Mouse (Mus musculus): ENCODE measurements around the gene Golph3. TPM values are rescaled to one million over a fixed set of nuclear protein-coding genes. Genes with fewer than 3 reads are reported as not detected.

The Golph3 gene
- polyA plus RNA-seq, 1 experiment from 2014 or later: 97.0 TPM

DNA sequence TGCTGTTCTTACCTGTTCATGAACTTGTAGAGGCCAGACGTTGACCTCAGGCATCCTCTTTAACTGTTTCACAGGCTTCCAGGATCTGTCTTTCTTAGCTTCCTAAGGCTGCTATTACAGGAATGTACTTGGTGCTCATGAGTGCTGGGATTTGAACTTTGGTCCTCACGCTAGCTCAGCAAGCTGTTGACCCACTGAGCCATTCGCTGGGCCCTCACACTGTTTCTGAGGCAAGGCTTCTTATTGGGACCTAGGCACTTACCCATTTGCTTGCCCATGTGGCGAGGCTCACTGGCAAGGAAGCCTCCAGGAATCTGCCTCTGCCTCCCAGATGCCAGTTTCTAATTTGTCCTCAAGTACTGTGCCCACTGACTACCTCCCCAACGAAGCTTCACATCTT is 1.4 kb upstream of the Golph3 start:
- Histone ChIP-seq H3K36me3 (0 out of 2 replicates have a peak, but pooled peaks cover 3% of the 10 kb centered on the region), H3K9ac (replicated peaks) (no peak overlapping the region), H3K4me3 (replicated peaks) (no peak overlapping the region), H3K4me1 (replicated peaks) (peaks cover 15% of the 10 kb centered on the region), H3K9me3 (no peaks in the 10 kb centered on the region), H3K27me3 (peaks cover 6% of the 10 kb centered on the region), H3K27ac (no peak overlapping the region), H3K4me2 (peak overlapping the region; percentile 68; the same call in 1 of the 2 replicates)
- 51% methylated on average over 5 of the region's 5 CpGs for WGBS
- no peak for ATAC-seq (ENCODE audit: insufficient number of reproducible peaks, insufficient read depth, low FRiP score, low TSS enrichment, low read depth)

DNA sequence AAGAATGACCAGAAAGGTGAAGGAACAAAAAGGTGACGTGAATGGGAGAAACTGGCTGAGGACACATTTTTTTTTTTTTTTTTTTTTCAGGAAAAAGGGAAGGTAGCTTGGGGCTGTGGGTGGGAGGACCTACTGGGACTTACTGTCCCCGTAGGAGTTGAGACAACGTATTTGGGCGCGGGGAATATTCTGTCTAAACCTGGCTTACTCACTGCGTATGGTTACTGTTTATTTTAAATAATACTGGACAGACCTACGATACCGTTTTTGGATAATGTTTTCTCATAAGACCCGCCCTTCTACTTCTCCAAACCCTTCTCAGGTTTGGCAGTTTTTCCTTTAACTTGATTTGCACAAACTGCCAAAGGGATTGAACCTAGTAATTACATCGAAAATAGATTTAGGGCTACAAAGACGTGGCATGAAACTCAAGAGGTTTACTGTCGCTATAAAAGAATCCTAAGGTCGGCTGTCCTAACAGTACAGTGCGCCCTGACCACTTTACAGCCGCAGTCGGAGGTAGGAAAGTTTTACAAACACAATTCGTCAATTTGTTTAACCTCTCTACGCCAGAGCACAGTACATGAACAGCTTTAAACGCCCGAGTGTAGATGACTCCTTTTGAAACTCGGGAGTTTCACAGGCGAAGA is 684 bp upstream of the Golph3 start:
- Histone ChIP-seq H3K4me1 (replicated peaks) (peaks cover 15% of the 10 kb centered on the region), H3K4me3 (replicated peaks) (peak overlapping the region; percentile 99), H3K27me3 (peaks cover 6% of the 10 kb centered on the region), H3K27ac (peak overlapping the region; percentile 95), H3K9ac (replicated peaks) (peak overlapping the region; percentile 98), H3K9me3 (no peaks in the 10 kb centered on the region), H3K4me2 (peak overlapping the region; percentile 68), H3K36me3 (peaks cover 5% of the 10 kb centered on the region; the same call in 1 of the 2 replicates)
- ATAC-seq (ENCODE audit: insufficient number of reproducible peaks, insufficient read depth, low FRiP score, low TSS enrichment, low read depth): no peak; the same call in 1 of the 2 replicates
- 7% methylated on average over 22 of the region's 22 CpGs for WGBS

DNA sequence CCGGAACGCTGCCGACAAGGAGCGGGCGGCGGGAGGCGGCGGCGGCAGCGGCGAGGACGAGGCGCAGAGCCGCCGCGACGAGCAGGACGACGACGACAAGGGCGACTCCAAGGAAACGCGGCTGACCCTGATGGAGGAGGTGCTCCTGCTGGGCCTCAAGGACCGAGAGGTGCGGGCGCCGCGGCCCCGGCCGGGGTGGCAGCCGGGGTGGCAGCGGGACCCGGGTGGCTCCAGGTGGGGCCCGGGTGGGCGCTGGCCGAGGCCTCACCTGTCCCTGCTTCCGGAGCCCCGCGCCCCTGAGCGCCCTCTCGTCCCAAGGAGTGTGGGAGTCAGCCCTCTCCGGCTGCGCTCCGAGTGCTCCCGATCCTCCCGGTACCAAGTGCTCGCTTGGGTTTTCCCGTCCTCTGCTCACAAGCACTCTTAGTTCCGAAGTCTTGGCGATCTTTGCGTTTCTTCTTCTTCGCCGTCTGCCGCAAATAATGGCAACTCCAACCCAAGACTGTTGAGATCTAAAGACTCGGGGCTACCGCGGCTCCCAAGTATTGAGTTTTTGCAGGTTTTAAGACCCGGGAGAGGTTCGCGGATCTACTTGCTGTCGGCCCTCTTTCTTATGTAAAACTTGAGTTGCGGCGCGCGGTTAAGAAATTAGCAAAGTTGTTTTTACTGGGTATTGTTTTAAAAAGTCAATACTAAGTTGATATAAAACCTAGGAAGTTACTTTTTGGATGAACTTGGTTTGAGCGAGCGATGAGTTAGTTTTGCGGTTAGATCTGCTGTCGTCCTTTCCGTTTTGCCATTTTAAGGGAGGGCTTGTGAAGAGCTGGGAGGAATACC is 755 bp downstream of the Golph3 start, which contains the start of gene 1810049J17Rik:
TSS of gene 1810049J17Rik (minus strand) at position 112 of the 834 bp plus-strand sequence.
- WGBS: 1% methylated on average over 63 of the region's 70 CpGs
- Histone ChIP-seq H3K4me2 (peak within 1 kb of the TSS; percentile 68), H3K36me3 (peaks cover 12% of the 10 kb centered on the region; the same call in 1 of the 2 replicates), H3K4me3 (replicated peaks) (peak within 1 kb of the TSS; percentile 99), H3K27me3 (peaks cover 6% of the 10 kb centered on the region), H3K4me1 (replicated peaks) (peaks cover 15% of the 10 kb centered on the region), H3K9ac (replicated peaks) (peak within 1 kb of the TSS; percentile 98), H3K27ac (peak within 1 kb of the TSS; percentile 95), H3K9me3 (no peaks in the 10 kb centered on the region)
- ATAC-seq (ENCODE audit: insufficient number of reproducible peaks, insufficient read depth, low FRiP score, low TSS enrichment, low read depth): peak; percentile 23

DNA sequence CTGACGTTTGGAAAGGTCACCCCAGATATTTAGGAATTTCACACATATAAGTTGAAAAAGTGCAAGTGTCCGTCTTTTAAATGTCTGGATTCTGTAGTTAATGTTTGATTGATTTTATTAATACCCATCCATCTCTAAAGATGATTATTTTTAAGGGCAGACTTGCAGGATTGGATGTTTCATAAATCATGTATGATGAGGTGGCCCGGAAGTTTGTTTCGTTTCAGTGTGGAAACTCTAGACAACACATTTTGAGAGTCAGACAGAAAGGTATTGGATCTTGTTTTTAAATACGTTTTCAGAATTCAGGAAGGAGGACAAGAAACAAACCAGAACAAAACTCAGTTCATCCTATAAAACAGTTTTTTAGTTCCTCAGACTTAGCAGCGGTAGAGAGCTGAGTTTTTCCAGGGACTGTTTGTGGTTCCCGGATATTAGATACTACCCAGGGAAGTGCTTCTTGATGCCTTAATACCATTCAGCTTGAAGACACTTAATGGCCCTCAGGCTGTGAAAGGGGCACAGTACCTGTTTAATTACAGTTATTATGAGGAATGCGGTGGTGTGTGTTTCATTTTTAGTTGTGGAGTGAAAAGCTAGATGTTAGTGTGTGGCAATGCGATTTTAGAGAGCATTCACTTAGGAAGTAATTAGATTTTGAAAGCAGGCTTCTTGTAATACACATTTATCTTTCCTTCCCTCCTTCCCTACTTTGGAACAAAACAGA is 1.6 kb downstream of the Golph3 start:
- no peak for ATAC-seq (ENCODE audit: insufficient number of reproducible peaks, insufficient read depth, low FRiP score, low TSS enrichment, low read depth)
- Histone ChIP-seq H3K4me1 (replicated peaks) (peaks cover 15% of the 10 kb centered on the region), H3K27me3 (peaks cover 6% of the 10 kb centered on the region), H3K36me3 (peaks cover 18% of the 10 kb centered on the region; the same call in 1 of the 2 replicates), H3K27ac (no peak overlapping the region), H3K4me3 (replicated peaks) (peak overlapping the region; percentile 99), H3K9me3 (no peaks in the 10 kb centered on the region), H3K4me2 (peak overlapping the region; percentile 68), H3K9ac (replicated peaks) (peak overlapping the region; percentile 98)
- 11% methylated on average over 9 of the region's 9 CpGs for WGBS

DNA sequence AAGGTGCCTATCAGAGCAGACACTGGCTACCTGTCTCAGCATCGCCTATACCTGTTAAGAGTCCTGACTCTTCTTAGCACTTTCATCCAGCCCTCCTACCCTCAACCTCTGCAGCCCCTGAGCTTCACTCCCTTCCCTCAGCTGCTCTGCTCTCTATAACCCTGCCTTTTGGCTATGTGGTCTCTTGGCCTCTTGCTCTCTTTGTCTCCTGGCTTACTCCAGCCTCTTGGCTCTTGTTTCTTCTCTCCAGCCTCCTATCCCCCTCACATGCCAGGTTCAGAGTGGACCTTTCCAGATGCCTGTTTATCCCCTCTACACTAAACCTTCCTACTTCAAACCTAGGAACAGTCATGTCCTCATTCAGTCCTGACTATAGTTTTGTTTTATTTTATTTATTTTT is 3.1 kb downstream of the Golph3 start:
- Histone ChIP-seq H3K9ac (replicated peaks) (no peak overlapping the region), H3K4me2 (peak overlapping the region; percentile 28), H3K4me3 (replicated peaks) (no peak overlapping the region), H3K27me3 (peaks cover 6% of the 10 kb centered on the region), H3K9me3 (no peaks in the 10 kb centered on the region), H3K27ac (no peak overlapping the region), H3K4me1 (replicated peaks) (peaks cover 15% of the 10 kb centered on the region), H3K36me3 (peaks cover 18% of the 10 kb centered on the region; the same call in 1 of the 2 replicates)
- 89% methylated on average over 1 of the region's 1 CpGs for WGBS
- ATAC-seq (ENCODE audit: insufficient number of reproducible peaks, insufficient read depth, low FRiP score, low TSS enrichment, low read depth): no peak

DNA sequence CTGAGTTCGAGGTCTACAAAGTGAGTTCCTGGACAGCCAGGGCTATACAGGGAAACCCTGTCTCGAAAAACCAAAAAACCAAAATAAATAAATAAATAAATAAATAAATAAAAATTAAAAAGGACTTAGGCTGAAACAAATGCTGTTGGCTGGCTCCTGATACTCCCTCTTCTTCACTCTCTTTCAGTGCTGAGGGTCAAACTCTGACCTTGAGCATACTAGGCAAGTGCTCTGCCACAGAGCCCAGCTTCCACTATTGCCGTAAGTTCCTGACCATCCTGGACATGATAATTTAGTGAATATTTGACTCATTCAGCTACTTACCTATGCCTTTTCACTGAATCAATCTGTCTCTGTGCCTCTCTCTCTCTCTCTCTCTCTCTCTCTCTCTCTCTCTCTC is 9.1 kb downstream of the Golph3 start:
- Histone ChIP-seq H3K9ac (replicated peaks) (no peak overlapping the region), H3K27me3 (no peaks in the 10 kb centered on the region), H3K36me3 (peaks cover 15% of the 10 kb centered on the region; the same call in 1 of the 2 replicates), H3K4me2 (no peak overlapping the region), H3K4me3 (replicated peaks) (no peak overlapping the region), H3K27ac (no peak overlapping the region), H3K9me3 (no peaks in the 10 kb centered on the region), H3K4me1 (replicated peaks) (peaks cover 3% of the 10 kb centered on the region)
- WGBS: 97% methylated on average over 3 of the region's 3 CpGs
- ATAC-seq (ENCODE audit: insufficient number of reproducible peaks, insufficient read depth, low FRiP score, low TSS enrichment, low read depth): no peak

DNA sequence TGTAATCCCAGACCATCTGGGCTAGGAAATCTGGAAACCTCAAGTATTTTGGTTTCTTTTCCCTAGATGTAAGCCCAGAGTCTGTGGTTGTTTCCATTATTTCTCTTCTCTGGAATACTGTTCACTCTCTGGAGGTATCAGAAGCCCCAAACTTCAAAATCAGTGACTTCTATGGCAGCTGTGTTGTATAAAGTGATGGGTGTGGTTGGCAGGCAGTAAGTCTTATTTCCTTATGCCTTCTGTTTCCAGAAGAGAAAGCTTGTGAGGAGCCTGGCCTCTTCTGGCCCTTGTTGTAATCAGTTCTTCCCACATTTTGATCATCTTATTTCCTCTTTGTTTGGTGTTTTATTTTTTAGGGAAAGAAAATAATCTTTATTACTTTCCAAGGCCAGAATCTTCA is 9.6 kb downstream of the Golph3 start:
- H3K4me2 ChIP-seq: no peak overlapping the region
- H3K36me3 ChIP-seq: peaks cover 10% of the 10 kb centered on the region; the same call in 1 of the 2 replicates
- no peak overlapping the region for H3K4me3 ChIP-seq (replicated peaks)
- H3K27me3 ChIP-seq: no peaks in the 10 kb centered on the region
- peaks cover 5% of the 10 kb centered on the region for H3K4me1 ChIP-seq (replicated peaks)
- 0 out of 2 replicates have a peak overlapping the region, but pooled peaks have one; percentile 12 for H3K27ac ChIP-seq
- no peak for ATAC-seq (ENCODE audit: insufficient number of reproducible peaks, insufficient read depth, low FRiP score, low TSS enrichment, low read depth)
- no peaks in the 10 kb centered on the region for H3K9me3 ChIP-seq
- H3K9ac ChIP-seq (replicated peaks): no peak overlapping the region

DNA sequence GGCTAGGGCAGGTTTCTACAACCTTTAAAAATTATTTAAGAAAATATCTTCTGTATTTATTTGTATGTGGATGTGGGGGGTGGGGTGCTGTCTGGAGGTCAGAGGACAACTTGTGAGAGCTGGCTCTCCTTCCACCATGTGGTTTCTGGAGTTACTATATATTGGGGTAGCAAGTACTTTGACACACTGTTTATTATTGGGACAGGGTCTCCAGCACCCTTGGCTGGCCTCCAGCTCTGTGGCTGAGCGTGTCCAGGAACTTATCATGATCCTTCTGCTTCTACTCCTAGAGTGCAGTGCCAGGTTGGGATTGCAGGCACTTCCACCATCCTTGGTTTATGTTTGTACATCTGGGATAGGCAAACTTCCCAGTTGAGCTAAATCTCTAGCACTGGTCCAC is 10.1 kb downstream of the Golph3 start:
- WGBS: 70% methylated on average over 1 of the region's 1 CpGs
- Histone ChIP-seq H3K27ac (no peak overlapping the region), H3K4me2 (no peak overlapping the region), H3K9me3 (no peaks in the 10 kb centered on the region), H3K36me3 (peaks cover 6% of the 10 kb centered on the region; the same call in 1 of the 2 replicates), H3K4me1 (replicated peaks) (peaks cover 8% of the 10 kb centered on the region), H3K27me3 (no peaks in the 10 kb centered on the region), H3K4me3 (replicated peaks) (no peak overlapping the region), H3K9ac (replicated peaks) (no peak overlapping the region)
- ATAC-seq (ENCODE audit: insufficient number of reproducible peaks, insufficient read depth, low FRiP score, low TSS enrichment, low read depth): no peak

DNA sequence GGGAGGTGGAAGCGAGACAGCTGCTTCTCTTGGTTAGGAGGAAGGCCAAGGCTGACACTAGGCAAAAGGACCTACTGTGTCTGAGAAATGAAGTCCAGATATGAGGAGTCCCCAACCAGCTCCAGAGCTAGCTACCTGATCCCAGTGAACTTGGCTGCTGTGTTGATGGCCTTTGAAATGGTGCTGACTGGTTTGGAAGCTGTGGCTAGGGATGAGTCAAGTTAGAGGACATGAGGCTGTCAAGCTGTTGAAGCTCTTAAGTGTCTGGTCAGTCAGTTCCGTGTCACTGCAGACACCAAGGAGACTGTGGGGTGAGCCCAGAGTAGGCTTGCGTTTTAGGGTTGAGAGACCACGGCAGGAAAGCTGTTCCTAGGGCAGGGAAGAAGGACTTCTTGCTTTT is 13.1 kb downstream of the Golph3 start:
- H3K4me1 ChIP-seq (replicated peaks): peaks cover 13% of the 10 kb centered on the region
- H3K27ac ChIP-seq: no peak overlapping the region
- ATAC-seq (ENCODE audit: insufficient number of reproducible peaks, insufficient read depth, low FRiP score, low TSS enrichment, low read depth): no peak
- no peaks in the 10 kb centered on the region for H3K36me3 ChIP-seq
- WGBS: 92% methylated on average over 4 of the region's 4 CpGs
- H3K4me2 ChIP-seq: no peak overlapping the region
- H3K4me3 ChIP-seq (replicated peaks): no peak overlapping the region
- H3K9ac ChIP-seq (replicated peaks): no peak overlapping the region
- H3K9me3 ChIP-seq: no peaks in the 10 kb centered on the region
- no peaks in the 10 kb centered on the region for H3K27me3 ChIP-seq

DNA sequence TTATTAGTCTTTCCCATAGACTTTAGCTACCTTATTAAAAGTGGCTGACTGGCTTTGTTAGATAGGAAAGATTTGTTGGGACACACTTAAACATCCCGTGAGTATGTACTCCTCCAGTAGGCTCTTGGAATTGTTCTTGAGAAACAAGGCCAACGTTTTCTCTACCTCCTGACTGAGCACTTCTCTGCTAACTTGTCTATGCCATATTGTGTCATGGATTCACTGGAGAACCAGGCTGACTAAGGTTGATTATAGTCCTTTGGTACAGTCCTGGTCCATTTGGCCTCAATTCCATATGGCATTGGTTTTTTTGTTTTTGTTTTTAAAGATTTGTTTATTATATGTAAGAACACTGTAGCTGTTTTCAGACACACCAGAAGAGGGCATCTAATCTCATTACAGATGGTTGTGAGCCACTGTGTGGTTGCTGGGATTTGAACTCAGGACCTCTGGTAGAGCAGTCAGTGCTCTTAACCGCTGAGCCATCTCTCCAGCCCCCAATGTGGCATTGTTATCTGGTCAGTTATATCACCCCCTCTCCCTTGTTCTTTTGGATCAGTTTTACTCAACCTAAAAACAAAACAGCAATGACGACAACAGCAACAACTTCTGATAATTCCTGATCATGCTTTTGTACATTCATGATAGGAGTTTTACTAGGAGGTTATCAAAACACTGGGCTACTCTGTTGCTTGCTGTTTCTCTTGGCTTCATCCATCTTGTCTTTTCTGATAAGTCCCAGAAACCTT is 16.0 kb downstream of the Golph3 start:
- H3K36me3 ChIP-seq: peaks cover 3% of the 10 kb centered on the region
- no peaks in the 10 kb centered on the region for H3K9me3 ChIP-seq
- H3K9ac ChIP-seq (replicated peaks): no peak overlapping the region
- no peak for ATAC-seq (ENCODE audit: insufficient number of reproducible peaks, insufficient read depth, low FRiP score, low TSS enrichment, low read depth)
- no peaks in the 10 kb centered on the region for H3K27me3 ChIP-seq
- H3K4me2 ChIP-seq: no peak overlapping the region
- no peak overlapping the region for H3K27ac ChIP-seq
- no peak overlapping the region for H3K4me3 ChIP-seq (replicated peaks)
- WGBS: 88% methylated on average over 4 of the region's 4 CpGs
- peaks cover 18% of the 10 kb centered on the region for H3K4me1 ChIP-seq (replicated peaks)
